Mouse (Mus musculus): ENCODE data around the gene Gm38431. TPM values are rescaled to one million over a fixed set of nuclear protein-coding genes. Genes with fewer than 3 reads are reported as not detected.
"Not testable (repeated sequence)": the region's sequence is repeated elsewhere in the genome, so short reads cannot be mapped to it uniquely, and the experiment has no call there.

The Gm38431 gene
- polyA plus RNA-seq, 1 experiment from 2014 or later: 2.0 TPM

DNA sequence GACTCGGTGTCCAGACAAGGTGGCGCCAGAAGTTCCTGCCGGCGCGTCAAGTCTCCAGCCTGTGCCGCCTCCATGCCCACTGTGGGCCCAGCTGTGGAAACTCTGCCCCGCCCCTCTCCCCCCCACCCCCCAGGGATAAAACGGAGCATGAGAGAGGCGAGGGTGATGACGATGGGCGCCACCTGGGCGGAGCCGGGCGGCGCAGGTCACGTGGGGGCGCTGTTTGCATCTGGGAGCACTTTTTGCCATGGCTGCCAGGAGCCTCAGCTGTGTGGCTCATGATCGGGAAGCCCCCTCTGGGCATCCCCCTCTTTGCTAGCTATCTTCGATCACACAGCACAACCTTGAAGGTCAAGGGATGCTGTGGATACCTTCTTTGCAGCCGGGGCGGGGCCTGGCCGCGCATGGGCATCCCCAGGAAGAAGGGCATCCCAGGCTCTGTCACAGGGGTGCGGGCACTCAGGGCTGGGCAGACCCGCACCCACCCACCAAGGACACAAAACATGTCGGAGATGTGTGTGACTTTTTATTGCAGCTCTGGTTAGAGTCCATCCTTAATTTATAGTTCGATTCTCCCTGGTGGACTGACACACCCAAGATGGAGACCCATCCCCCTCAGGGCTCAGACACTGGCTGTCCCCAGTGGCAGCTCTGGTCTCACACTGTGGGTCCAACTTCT lies 24.7 kb downstream of the Gm38431 start, which contains the start of gene Zglp1:
TSS of gene Zglp1 (minus strand) at position 88 of the 679 bp plus-strand sequence.
- H3K27ac ChIP-seq (ENCODE audit: low read length): no peak within 1 kb of the TSS
- peaks cover 20% of the 10 kb centered on the region for H3K36me3 ChIP-seq (ENCODE audit: control insufficient read depth, insufficient read depth)
- H3K4me3 ChIP-seq (ENCODE audit: low read length): no peak within 1 kb of the TSS
- WGBS: 80% methylated on average over 26 of the region's 27 CpGs
- no peak within 1 kb of the TSS for H3K9ac ChIP-seq (ENCODE audit: low read length)
- no peaks in the 10 kb centered on the region for H3K9me3 ChIP-seq (replicated peaks; ENCODE audit: control insufficient read depth, low read length)
- H3K4me2 ChIP-seq (ENCODE audit: low read depth, low read length): no peak within 1 kb of the TSS
- no peak for ATAC-seq (replicated peaks; ENCODE audit: extremely low read depth, insufficient read depth, low FRiP score)
- no peaks in the 10 kb centered on the region for H3K27me3 ChIP-seq (ENCODE audit: control insufficient read depth, insufficient read depth, low read length)
- peaks cover under 1% of the 10 kb centered on the region; the same call in 1 of the 2 replicates for H3K4me1 ChIP-seq (ENCODE audit: control insufficient read depth, insufficient read depth, low read length)

- Histone ChIP-seq H3K4me2 (ENCODE audit: low read depth, low read length) (no peak overlapping the region), H3K27ac (ENCODE audit: low read length) (no peak overlapping the region), H3K36me3 (ENCODE audit: control insufficient read depth, insufficient read depth) (peaks cover 20% of the 10 kb centered on the region), H3K27me3 (ENCODE audit: control insufficient read depth, insufficient read depth, low read length) (no peaks in the 10 kb centered on the region), H3K4me1 (ENCODE audit: control insufficient read depth, insufficient read depth, low read length) (no peaks in the 10 kb centered on the region), H3K9me3 (replicated peaks; ENCODE audit: control insufficient read depth, low read length) (no peaks in the 10 kb centered on the region), H3K9ac (ENCODE audit: low read length) (no peak overlapping the region), H3K4me3 (ENCODE audit: low read length) (no peak overlapping the region)
- ATAC-seq (replicated peaks; ENCODE audit: extremely low read depth, insufficient read depth, low FRiP score): no peak
- 90% methylated on average over 2 of the region's 2 CpGs for WGBS
Measured at GRCm38 (mm10) chr9:21062928-21063327, 28.9 kb downstream of the Gm38431 start.

GRCm38 (mm10) chr9:21051578-21051977 lies 40.2 kb downstream of the Gm38431 start:
- 57% methylated on average over 10 of the region's 10 CpGs for WGBS
- Histone ChIP-seq H3K4me1 (ENCODE audit: control insufficient read depth, insufficient read depth, low read length) (no peaks in the 10 kb centered on the region), H3K27me3 (ENCODE audit: control insufficient read depth, insufficient read depth, low read length) (no peaks in the 10 kb centered on the region), H3K9me3 (replicated peaks; ENCODE audit: control insufficient read depth, low read length) (no peaks in the 10 kb centered on the region), H3K27ac (ENCODE audit: low read length) (no peak overlapping the region), H3K4me2 (ENCODE audit: low read depth, low read length) (no peak overlapping the region), H3K4me3 (ENCODE audit: low read length) (no peak overlapping the region), H3K9ac (ENCODE audit: low read length) (no peak overlapping the region), H3K36me3 (ENCODE audit: control insufficient read depth, insufficient read depth) (no peaks in the 10 kb centered on the region)
- ATAC-seq (replicated peaks; ENCODE audit: extremely low read depth, insufficient read depth, low FRiP score): no peak

- no peaks in the 10 kb centered on the region for H3K36me3 ChIP-seq (ENCODE audit: control insufficient read depth, insufficient read depth)
- H3K4me2 ChIP-seq (ENCODE audit: low read depth, low read length): no peak overlapping the region
- H3K9me3 ChIP-seq (replicated peaks; ENCODE audit: control insufficient read depth, low read length): no peaks in the 10 kb centered on the region
- H3K9ac ChIP-seq (ENCODE audit: low read length): no peak overlapping the region
- WGBS: 68% methylated on average over 3 of the region's 3 CpGs
- H3K4me1 ChIP-seq (ENCODE audit: control insufficient read depth, insufficient read depth, low read length): no peaks in the 10 kb centered on the region
- no peaks in the 10 kb centered on the region for H3K27me3 ChIP-seq (ENCODE audit: control insufficient read depth, insufficient read depth, low read length)
- no peak for ATAC-seq (replicated peaks; ENCODE audit: extremely low read depth, insufficient read depth, low FRiP score)
- no peak overlapping the region for H3K4me3 ChIP-seq (ENCODE audit: low read length)
- H3K27ac ChIP-seq (ENCODE audit: low read length): no peak overlapping the region
Measured at GRCm38 (mm10) chr9:21045235-21045634, 46.6 kb downstream of the Gm38431 start.

GRCm38 (mm10) chr9:21044785-21045184 lies 47.0 kb downstream of the Gm38431 start:
- not testable (repeated sequence) for H3K4me3 ChIP-seq (ENCODE audit: low read length); H3K4me1 ChIP-seq (ENCODE audit: control insufficient read depth, insufficient read depth, low read length); H3K27ac ChIP-seq (ENCODE audit: low read length); ATAC-seq (replicated peaks; ENCODE audit: extremely low read depth, insufficient read depth, low FRiP score); H3K36me3 ChIP-seq (ENCODE audit: control insufficient read depth, insufficient read depth); H3K9ac ChIP-seq (ENCODE audit: low read length); H3K27me3 ChIP-seq (ENCODE audit: control insufficient read depth, insufficient read depth, low read length); H3K4me2 ChIP-seq (ENCODE audit: low read depth, low read length); H3K9me3 ChIP-seq (replicated peaks; ENCODE audit: control insufficient read depth, low read length)
- WGBS: 62% methylated on average over 1 of the region's 1 CpGs

GRCm38 (mm10) chr9:21043563-21043962 lies 48.2 kb downstream of the Gm38431 start:
- ATAC-seq (replicated peaks; ENCODE audit: extremely low read depth, insufficient read depth, low FRiP score): no peak
- 75% methylated on average over 4 of the region's 4 CpGs for WGBS
- Histone ChIP-seq H3K9me3 (replicated peaks; ENCODE audit: control insufficient read depth, low read length) (no peaks in the 10 kb centered on the region), H3K27ac (ENCODE audit: low read length) (no peak overlapping the region), H3K36me3 (ENCODE audit: control insufficient read depth, insufficient read depth) (no peaks in the 10 kb centered on the region), H3K4me1 (ENCODE audit: control insufficient read depth, insufficient read depth, low read length) (no peaks in the 10 kb centered on the region), H3K4me3 (ENCODE audit: low read length) (no peak overlapping the region), H3K27me3 (ENCODE audit: control insufficient read depth, insufficient read depth, low read length) (peaks cover under 1% of the 10 kb centered on the region; the same call in 1 of the 2 replicates), H3K9ac (ENCODE audit: low read length) (no peak overlapping the region), H3K4me2 (ENCODE audit: low read depth, low read length) (no peak overlapping the region)

DNA sequence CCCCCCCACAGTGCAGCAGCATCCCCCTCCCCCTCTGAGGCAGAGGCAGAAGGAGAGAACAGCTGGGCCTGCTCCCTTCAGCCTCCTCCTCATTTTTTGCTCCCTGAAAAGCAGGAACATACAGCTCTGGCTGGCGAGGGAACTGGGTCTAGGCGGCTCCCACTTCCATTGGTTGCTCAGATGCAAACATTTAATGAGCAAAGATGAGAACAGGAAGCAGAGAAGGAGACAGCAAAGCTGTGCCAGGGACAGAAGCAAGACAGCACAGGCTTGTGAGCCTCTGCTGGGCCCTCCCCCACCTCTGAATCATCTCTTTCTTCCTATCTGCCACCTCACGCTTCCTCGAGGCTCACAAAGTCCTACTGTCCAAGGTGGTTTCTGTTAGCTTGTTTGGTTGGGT lies 50.5 kb downstream of the Gm38431 start:
- no peak for ATAC-seq (replicated peaks; ENCODE audit: extremely low read depth, insufficient read depth, low FRiP score)
- H3K27me3 ChIP-seq (ENCODE audit: control insufficient read depth, insufficient read depth, low read length): peaks cover 21% of the 10 kb centered on the region
- no peaks in the 10 kb centered on the region for H3K36me3 ChIP-seq (ENCODE audit: control insufficient read depth, insufficient read depth)
- H3K4me3 ChIP-seq (ENCODE audit: low read length): no peak overlapping the region
- H3K27ac ChIP-seq (ENCODE audit: low read length): no peak overlapping the region
- H3K4me2 ChIP-seq (ENCODE audit: low read depth, low read length): no peak overlapping the region
- H3K4me1 ChIP-seq (ENCODE audit: control insufficient read depth, insufficient read depth, low read length): peaks cover 13% of the 10 kb centered on the region
- H3K9me3 ChIP-seq (replicated peaks; ENCODE audit: control insufficient read depth, low read length): no peaks in the 10 kb centered on the region
- H3K9ac ChIP-seq (ENCODE audit: low read length): no peak overlapping the region
- 56% methylated on average over 4 of the region's 4 CpGs for WGBS

DNA sequence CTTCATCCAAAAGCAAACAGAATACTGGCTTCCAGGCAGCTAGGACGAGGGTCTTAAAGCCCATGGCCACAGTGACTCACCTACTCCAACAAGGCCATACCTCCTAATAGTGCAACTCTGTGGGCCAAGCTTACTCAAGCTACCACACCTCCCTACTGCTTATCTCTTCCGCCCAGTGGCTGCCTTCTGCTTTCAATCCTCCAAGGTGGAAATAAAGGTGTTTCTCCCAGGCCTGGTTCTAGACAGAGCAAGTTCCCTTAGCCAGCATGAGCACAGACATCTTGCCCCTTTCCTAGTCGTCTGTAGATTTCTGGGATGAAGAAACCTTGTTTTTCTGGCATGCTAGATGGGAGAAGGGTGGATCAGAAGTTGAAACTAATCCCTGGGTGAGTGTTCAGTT lies 52.0 kb downstream of the Gm38431 start:
- Histone ChIP-seq H3K4me1 (ENCODE audit: control insufficient read depth, insufficient read depth, low read length) (peaks cover 13% of the 10 kb centered on the region), H3K9me3 (replicated peaks; ENCODE audit: control insufficient read depth, low read length) (no peaks in the 10 kb centered on the region), H3K4me3 (ENCODE audit: low read length) (no peak overlapping the region), H3K27ac (ENCODE audit: low read length) (no peak overlapping the region), H3K4me2 (ENCODE audit: low read depth, low read length) (no peak overlapping the region), H3K36me3 (ENCODE audit: control insufficient read depth, insufficient read depth) (no peaks in the 10 kb centered on the region), H3K9ac (ENCODE audit: low read length) (no peak overlapping the region), H3K27me3 (ENCODE audit: control insufficient read depth, insufficient read depth, low read length) (peaks cover 36% of the 10 kb centered on the region)
- no peak for ATAC-seq (replicated peaks; ENCODE audit: extremely low read depth, insufficient read depth, low FRiP score)
- WGBS: 79% methylated on average over 3 of the region's 3 CpGs

DNA sequence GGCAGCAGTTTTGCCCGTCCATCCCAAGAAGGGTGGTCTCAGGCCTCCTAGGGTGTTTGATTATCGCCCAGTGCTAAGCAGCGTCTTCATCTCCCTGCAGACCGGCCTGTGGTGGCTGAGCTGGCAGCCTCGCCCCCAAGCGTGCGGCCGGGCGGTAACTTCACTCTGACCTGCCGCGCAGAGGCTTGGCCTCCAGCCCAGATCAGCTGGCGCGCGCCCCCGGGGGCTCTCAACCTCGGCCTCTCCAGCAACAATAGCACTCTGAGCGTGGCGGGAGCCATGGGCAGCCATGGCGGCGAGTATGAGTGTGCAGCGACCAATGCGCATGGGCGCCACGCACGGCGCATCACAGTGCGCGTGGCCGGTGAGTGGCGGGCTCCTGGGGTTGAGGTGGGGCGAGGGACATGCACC lies 54.3 kb downstream of the Gm38431 start:
- Histone ChIP-seq H3K4me3 (ENCODE audit: low read length) (peak overlapping the region; percentile 34), H3K36me3 (ENCODE audit: control insufficient read depth, insufficient read depth) (no peaks in the 10 kb centered on the region), H3K27ac (ENCODE audit: low read length) (peak overlapping the region; percentile 52; the same call in 1 of the 2 replicates), H3K9ac (ENCODE audit: low read length) (peak overlapping the region; percentile 60), H3K9me3 (replicated peaks; ENCODE audit: control insufficient read depth, low read length) (no peaks in the 10 kb centered on the region), H3K4me1 (ENCODE audit: control insufficient read depth, insufficient read depth, low read length) (peaks cover 25% of the 10 kb centered on the region), H3K4me2 (ENCODE audit: low read depth, low read length) (peak overlapping the region; percentile 71), H3K27me3 (ENCODE audit: control insufficient read depth, insufficient read depth, low read length) (peaks cover 55% of the 10 kb centered on the region)
- WGBS: 2% methylated on average over 31 of the region's 31 CpGs
- peak; percentile 67 for ATAC-seq (replicated peaks; ENCODE audit: extremely low read depth, insufficient read depth, low FRiP score)
